Mouse (Mus musculus): ENCODE measurements around the gene Abhd14b.

- TF ChIP-seq POLR2A (IDR thresholded peaks at IDR 0.05; ENCODE audit: low read depth, low read length) (no peak), CTCF (IDR thresholded peaks at IDR 0.05; ENCODE audit: borderline replicate concordance, insufficient read depth, low read length) (no peak)
Measured at GRCm38 (mm10) chr9:106475663-106476001, 28.4 kb downstream of the Abhd14b start, which contains the start of gene Rrp9.

Data from embryonic fibroblast, embryonic 13.5 days (primary cell).